Mouse (Mus musculus) brain, embryonic 14.5 days (tissue): ENCODE results near the gene Ano10. TPM values are rescaled to one million over a fixed set of nuclear protein-coding genes. Genes with fewer than 3 reads are reported as not detected.

Experiments used
- DNase-seq: peaks from one replicate; pipeline ENCODE4 v3.0.0-alpha.2; 2011; ENCODE audit warnings: low read depth
- CTCF ChIP-seq: fragments of 200-500 bp; IDR thresholded peaks from 2 replicates; pipeline ENCODE4 v1.5.1; 2012; ENCODE audit warnings: inconsistent platforms, mild to moderate bottlenecking, moderate library complexity, borderline replicate concordance; ENCODE audit not compliant: insufficient read depth, insufficient read length; ENCODE audit errors: extremely low read depth
- POLR2A ChIP-seq: fragments of 200-500 bp; IDR thresholded peaks from 2 replicates; pipeline ENCODE4 v1.6.1; 2012; ENCODE audit warnings: mild to moderate bottlenecking, inconsistent platforms, borderline replicate concordance; ENCODE audit not compliant: poor library complexity, insufficient read depth, insufficient read length, severe bottlenecking; ENCODE audit errors: extremely low read depth
- polyA plus RNA-seq: library from polyadenylated mRNA; depleted of rRNA; stranded (reverse); fragments of >200 nt; gene quantifications from 2 replicates; pipeline ENCODE4 v1.2.3, GENCODE M21; 2012

Gene Ano10
- polyA plus RNA-seq, 1 experiment = 41.6 TPM

DNA sequence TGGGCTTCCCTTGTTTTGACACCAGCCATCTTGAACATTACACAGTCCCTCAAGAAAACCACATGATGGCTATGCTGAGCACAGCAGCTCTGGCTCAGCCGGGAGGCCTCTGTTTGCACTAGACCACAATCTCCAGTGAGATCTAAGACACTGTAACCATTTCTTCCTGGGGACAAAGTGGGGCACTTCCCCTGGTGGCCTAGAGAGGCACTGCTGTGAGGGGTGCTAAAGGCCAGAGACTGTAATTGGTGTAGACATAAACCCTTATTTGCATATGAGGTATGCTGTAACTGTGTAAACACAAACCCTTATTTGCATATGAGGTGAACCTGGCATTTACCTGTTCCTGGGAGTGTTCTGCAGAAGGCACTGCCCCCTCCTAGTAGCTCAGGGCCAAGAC is 105.5 kb downstream of the Ano10 start:
- TF ChIP-seq CTCF (peak; percentile 39; the same call in 1 of the 2 replicates), POLR2A (no peak)
- no peak for DNase-seq

- DNase-seq = no peak
- TF ChIP-seq POLR2A (no peak), CTCF (no peak)
These were observed 106.7 kb downstream of the Ano10 start for GRCm38 (mm10) chr9:122187451-122187921.

- no peak for DNase-seq
- TF ChIP-seq POLR2A (no peak), CTCF (no peak)
These were observed 107.5 kb downstream of the Ano10 start for GRCm38 (mm10) chr9:122186643-122187226.

- no peak for DNase-seq
- TF ChIP-seq CTCF (no peak), POLR2A (no peak)
These were observed 108.3 kb downstream of the Ano10 start for GRCm38 (mm10) chr9:122185953-122186352.

GRCm38 (mm10) chr9:122185061-122185460 is 109.2 kb downstream of the Ano10 start:
- TF ChIP-seq POLR2A (no peak), CTCF (peak; percentile 72)
- peak; percentile 74 for DNase-seq

DNA sequence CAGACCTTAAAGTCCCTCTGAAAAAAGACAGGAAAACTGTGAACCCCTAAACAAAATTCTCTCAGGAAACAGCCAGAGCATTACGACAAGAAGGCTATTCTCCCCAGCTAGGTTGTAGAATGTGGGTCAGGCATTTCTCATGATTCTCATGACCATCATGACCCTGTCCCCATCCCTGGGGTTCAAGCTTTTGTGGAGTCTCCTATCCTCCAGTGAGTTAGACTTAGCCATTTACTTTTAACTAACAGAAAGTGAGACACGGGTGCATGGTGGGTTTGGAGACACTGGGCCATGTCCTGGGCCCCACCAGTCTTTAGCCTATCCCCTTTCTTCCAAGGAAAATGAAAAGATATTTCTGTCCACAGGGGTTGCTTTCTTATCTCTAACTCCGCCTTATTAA is 109.9 kb downstream of the Ano10 start:
- TF ChIP-seq CTCF = no peak
- no peak for TF ChIP-seq POLR2A

DNA sequence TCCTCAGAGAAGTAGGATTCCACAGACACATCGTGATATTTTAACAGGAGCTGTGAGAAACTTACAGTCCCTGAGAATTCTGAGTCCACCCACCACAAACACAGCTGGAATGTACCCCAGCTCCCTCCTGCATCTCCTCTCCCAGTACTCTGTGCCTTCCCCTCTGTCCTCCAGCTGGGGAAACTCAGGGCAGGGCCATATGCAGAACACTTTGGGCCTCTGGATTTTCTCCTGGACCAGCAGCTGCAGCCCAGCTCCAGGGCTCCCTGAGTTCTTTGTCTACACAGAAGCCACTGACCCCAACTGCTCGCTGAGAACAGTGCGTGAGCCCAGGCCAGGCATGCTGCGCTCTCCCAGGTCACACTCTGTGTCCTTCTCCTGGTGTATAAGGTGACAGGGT is 111.1 kb downstream of the Ano10 start:
- no peak for DNase-seq
- TF ChIP-seq POLR2A (no peak), CTCF (no peak)

More for the DNA sequence above, 109.9 kb downstream of the Ano10 start:
- DNase-seq = no peak

DNA sequence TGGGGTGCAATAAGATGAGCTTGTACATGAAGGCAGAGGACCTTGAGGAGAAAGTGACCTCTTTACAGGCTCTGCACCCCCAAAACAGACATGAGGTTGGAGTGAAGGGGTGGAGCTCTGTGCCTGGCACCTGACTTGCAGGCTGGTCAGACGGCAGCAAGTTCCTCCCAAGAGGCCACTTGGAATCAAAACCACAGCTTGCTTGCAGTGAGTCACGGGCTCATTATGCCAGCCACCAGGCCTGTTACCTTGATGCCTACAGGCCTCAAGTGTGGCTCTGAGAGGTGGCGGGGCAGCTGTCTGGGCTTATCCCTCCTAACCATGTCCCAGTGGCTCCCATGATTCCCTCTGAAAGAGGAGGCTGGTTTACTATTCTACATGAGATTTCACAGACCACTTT is 114.1 kb downstream of the Ano10 start:
- no peak for DNase-seq
- TF ChIP-seq POLR2A (no peak), CTCF (no peak)

- TF ChIP-seq CTCF = no peak
- TF ChIP-seq POLR2A = no peak
- no peak for DNase-seq
These were observed 115.8 kb downstream of the Ano10 start for GRCm38 (mm10) chr9:122178427-122178826.

DNA sequence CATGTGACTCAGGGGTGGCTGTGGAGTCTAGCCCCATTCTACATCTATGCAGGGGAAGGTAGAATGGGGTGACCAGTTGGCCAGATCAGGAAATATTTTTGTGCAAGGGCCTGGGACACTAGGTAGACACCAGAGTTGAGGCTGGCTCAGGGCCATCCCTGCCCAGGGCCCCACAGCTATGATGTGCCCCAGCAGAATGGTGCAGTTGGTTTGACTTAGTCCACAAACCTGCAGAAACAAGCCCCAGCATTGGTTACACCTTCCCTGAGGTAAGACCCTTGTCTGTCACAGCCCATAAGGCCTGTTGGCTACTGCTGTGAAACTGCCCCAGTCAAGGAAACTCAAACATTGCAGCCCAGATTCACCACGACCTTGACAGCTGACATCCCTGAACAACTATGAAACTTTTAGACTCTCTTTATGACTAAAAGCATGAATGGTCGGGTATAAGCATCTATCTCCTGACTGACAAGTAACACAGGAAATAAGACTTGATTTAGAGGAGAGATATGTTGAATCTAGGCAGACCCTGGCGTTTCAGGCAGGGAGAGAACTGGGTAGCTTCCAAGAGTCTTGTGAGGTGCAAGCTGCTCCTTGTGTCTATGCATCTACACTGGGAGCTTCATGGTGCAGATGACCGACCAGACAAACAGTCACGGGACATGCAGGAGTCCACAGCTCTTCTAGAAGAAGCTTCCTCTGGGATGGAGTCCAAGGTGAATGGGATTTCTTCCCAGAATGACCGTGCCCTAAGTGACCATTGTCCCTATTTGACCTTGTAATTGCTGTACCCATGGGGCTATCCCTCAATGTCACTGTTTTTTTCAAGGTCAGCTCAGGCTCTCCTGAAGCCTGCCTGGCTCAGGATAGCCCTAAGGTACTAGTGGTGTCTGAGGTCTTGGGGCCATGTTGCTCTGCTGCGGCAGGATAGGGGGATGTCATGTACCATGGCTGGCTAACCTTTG is 116.7 kb downstream of the Ano10 start:
- TF ChIP-seq POLR2A (no peak), CTCF (no peak)
- no peak for DNase-seq

DNA sequence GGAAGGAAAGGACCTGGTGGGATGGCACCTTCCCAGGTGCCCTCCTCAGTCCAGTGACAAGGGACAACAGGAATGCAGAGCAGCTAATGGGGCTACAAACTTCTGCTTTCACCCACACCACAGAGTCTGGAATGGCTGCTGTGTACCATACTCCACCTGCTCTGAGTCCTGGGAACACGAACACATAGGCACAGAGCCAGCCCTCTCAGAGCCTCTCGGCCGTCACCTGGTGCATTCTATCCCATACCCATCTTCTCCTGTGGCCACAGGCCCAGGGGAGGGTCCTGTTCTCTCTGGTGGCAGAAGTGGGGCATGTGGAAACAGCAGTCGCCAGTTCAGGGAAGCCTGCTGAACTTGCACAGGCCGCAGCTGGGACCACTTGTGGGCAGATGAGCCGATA is 119.5 kb downstream of the Ano10 start:
- no peak for DNase-seq
- TF ChIP-seq POLR2A (no peak), CTCF (no peak)
